ENCODE assay signal across 8 mouse cellular contexts in the genomic region with DNA sequence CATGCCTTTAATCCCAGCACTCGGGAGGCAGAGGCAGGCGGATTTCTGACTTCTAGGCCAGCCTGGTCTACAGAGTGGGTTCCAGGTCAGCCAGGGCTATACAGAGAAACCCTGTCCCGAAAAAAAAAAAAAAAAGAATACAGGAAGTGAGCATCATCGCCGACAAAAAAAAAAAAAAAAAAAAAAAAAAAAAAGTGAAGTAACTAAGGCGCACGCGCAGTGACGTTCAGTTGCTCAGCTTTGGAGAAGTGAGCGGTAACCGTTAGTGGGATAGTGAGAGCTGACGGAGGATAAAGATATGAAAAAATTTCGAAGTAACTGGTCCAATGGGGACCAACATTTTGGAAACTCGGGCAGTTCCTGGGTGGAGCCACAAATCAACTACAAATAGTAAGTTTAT. TPM values are rescaled to one million over a fixed set of nuclear protein-coding genes. Genes with fewer than 3 reads are reported as not detected.
A peak's percentile ranks its signal among the peaks of the same experiment; 100 is the strongest.
DNase-seq lines count a peak whose midpoint lies in the region; ATAC-seq lines count a peak whose summit lies in the region.

Nxt2 (plus strand) TSS at position 229 of the 400 bp plus-strand sequence.

- H3K4me3 ChIP-seq in lung, embryonic 15.5 days, result peak within 1 kb of the TSS; percentile 54
- H3K4me3 ChIP-seq in embryonic facial prominence, embryonic 12.5 days, result peak within 1 kb of the TSS; percentile 47
- H3K4me3 ChIP-seq in midbrain, embryonic 13.5 days (replicated peaks), result peak within 1 kb of the TSS; percentile 53

- no peaks in the 10 kb centered on the region for H3K27me3 ChIP-seq in lung, embryonic 15.5 days
- no peaks in the 10 kb centered on the region for H3K27me3 ChIP-seq in embryonic facial prominence, embryonic 12.5 days
- 0 out of 2 replicates have a peak, but pooled peaks cover 2% of the 10 kb centered on the region for H3K27me3 ChIP-seq in midbrain, embryonic 13.5 days

- H3K9me3 ChIP-seq in lung, embryonic 15.5 days, result no peaks in the 10 kb centered on the region
- no peaks in the 10 kb centered on the region for H3K9me3 ChIP-seq in embryonic facial prominence, embryonic 12.5 days
- no peaks in the 10 kb centered on the region for H3K9me3 ChIP-seq in midbrain, embryonic 13.5 days

- no peak for ATAC-seq in lung, embryonic 15.5 days (ENCODE audit: borderline replicate concordance, extremely low read depth, low FRiP score, low TSS enrichment)
- ATAC-seq in embryonic facial prominence, embryonic 12.5 days (ENCODE audit: insufficient number of reproducible peaks, insufficient read depth, low FRiP score, low TSS enrichment), result no peak
- ATAC-seq in midbrain, embryonic 13.5 days, result no peak
- ATAC-seq in cerebellum, adult (ENCODE audit: insufficient number of reproducible peaks, low FRiP score, low TSS enrichment), result no peak
- no peak for ATAC-seq in frontal cortex, adult (ENCODE audit: low TSS enrichment)

- intact Hi-C loops in gastrocnemius, postnatal 14 days (cut with DNase I; ENCODE audit: low total_unique reads), result no loop called here

- H3K27ac ChIP-seq in lung, embryonic 15.5 days, result peak within 1 kb of the TSS; percentile 95
- no peak within 1 kb of the TSS for H3K27ac ChIP-seq in embryonic facial prominence, embryonic 12.5 days
- no peak within 1 kb of the TSS for H3K27ac ChIP-seq in midbrain, embryonic 13.5 days

- no peaks in the 10 kb centered on the region for H3K36me3 ChIP-seq in lung, embryonic 15.5 days
- H3K36me3 ChIP-seq in embryonic facial prominence, embryonic 12.5 days, result no peaks in the 10 kb centered on the region
- H3K36me3 ChIP-seq in midbrain, embryonic 13.5 days, result no peaks in the 10 kb centered on the region

- WGBS in lung, embryonic 15.5 days, result 86% methylated on average over 12 of the region's 14 CpGs
- 89% methylated on average over 14 of the region's 14 CpGs for WGBS in embryonic facial prominence, embryonic 12.5 days
- 91% methylated on average over 14 of the region's 14 CpGs for WGBS in midbrain, embryonic 13.5 days

- H3K9ac ChIP-seq in lung, embryonic 15.5 days, result no peak within 1 kb of the TSS; the same call in 1 of the 2 replicates
- no peak within 1 kb of the TSS for H3K9ac ChIP-seq in embryonic facial prominence, embryonic 12.5 days
- H3K9ac ChIP-seq in midbrain, embryonic 13.5 days (replicated peaks), result no peak within 1 kb of the TSS

- no peaks in the 10 kb centered on the region for H3K4me1 ChIP-seq in lung, embryonic 15.5 days
- H3K4me1 ChIP-seq in embryonic facial prominence, embryonic 12.5 days, result no peaks in the 10 kb centered on the region
- no peaks in the 10 kb centered on the region for H3K4me1 ChIP-seq in midbrain, embryonic 13.5 days (replicated peaks)

- no peak for DNase-seq in lung, postnatal 10 days
- no peak for DNase-seq in layer of hippocampus, postnatal 10 days (ENCODE audit: low spot score in 2 of 2)
- no peak for DNase-seq in gastrocnemius, postnatal 14 days

- H3K4me2 ChIP-seq in lung, embryonic 15.5 days, result peak within 1 kb of the TSS; percentile 54
- H3K4me2 ChIP-seq in embryonic facial prominence, embryonic 12.5 days (replicated peaks), result peak within 1 kb of the TSS; percentile 41
- H3K4me2 ChIP-seq in midbrain, embryonic 13.5 days (replicated peaks), result peak within 1 kb of the TSS; percentile 48

RNA-seq across cellular contexts. Expression of gene Nxt2, which starts in this region (rescaled TPM):
- polyA plus RNA-seq in lung, embryonic 15.5 days (2015; fragmentation: Nextera tagmentation; extraction: Ambion mirVana), result 23.3 and 24.6 TPM in 2 replicates
- 12.6 and 13.2 TPM in 2 replicates for polyA plus RNA-seq in embryonic facial prominence, embryonic 12.5 days (2016; fragmentation: Nextera tagmentation; extraction: Ambion mirVana)
- 10 to 100 TPM; 21.6 to 22.7 TPM for total RNA-seq in layer of hippocampus, postnatal 10 days (2021)
- 12.5 and 14.6 TPM in 2 replicates for polyA plus RNA-seq in midbrain, embryonic 13.5 days (2015; fragmentation: Nextera tagmentation; extraction: Ambion mirVana)
- total RNA-seq in gastrocnemius, postnatal 14 days (2021), result 1 to 10 TPM; 3.0 to 3.3 TPM

Comparison
In these comparisons a context has a peak if more than half of its experiments do, and no peak if none do; other contexts are left out.
1. RNA of gene Nxt2 (total RNA-seq): 21.6 to 22.7 TPM in layer of hippocampus, postnatal 10 days; 3.0 to 3.3 TPM in gastrocnemius, postnatal 14 days; every median in the first group is over 4 times any median in the second.
2. Peak in every context shown above with its lines, with median percentiles within 50 percentile points of each other: H3K4me2 ChIP-seq and H3K4me3 ChIP-seq.